Comparison of ENCODE assay signal across 9 mouse cellular contexts in genomic region chr13:28651810-28652209, GRCm38 (mm10).
A peak's percentile ranks its signal among the peaks of the same experiment; 100 is the strongest.
DNase-seq lines count a peak whose midpoint lies in the region; ATAC-seq lines count a peak whose summit lies in the region.
"Had no signal": no experiment of that assay in that cellular context is flagged by ENCODE, and none has a peak within 500 bp of the region (broad histone marks: within the 10 kb centered on the region; RNA-seq: fewer than 3 reads in every experiment).

No protein-coding gene starts in this region.

- no peaks in the 10 kb centered on the region for H3K36me3 ChIP-seq in midbrain, embryonic 13.5 days
- no peaks in the 10 kb centered on the region for H3K36me3 ChIP-seq in midbrain, embryonic 11.5 days (ENCODE audit: control insufficient read depth, insufficient read depth, low read length)
- H3K36me3 ChIP-seq in limb, embryonic 13.5 days: peaks cover 6% of the 10 kb centered on the region; the same call in 1 of the 2 replicates

- 0 out of 2 replicates have a peak, but pooled peaks cover 6% of the 10 kb centered on the region for H3K4me1 ChIP-seq in midbrain, embryonic 13.5 days (replicated peaks)
- no peaks in the 10 kb centered on the region for H3K4me1 ChIP-seq in midbrain, embryonic 11.5 days (ENCODE audit: control insufficient read depth, insufficient read depth, low read length)
- peaks cover 27% of the 10 kb centered on the region for H3K4me1 ChIP-seq in limb, embryonic 13.5 days

- 0 out of 2 replicates have a peak, but pooled peaks have one; percentile 48 for ATAC-seq in midbrain, embryonic 13.5 days
- no peak for ATAC-seq in midbrain, embryonic 11.5 days (ENCODE audit: low FRiP score)
- ATAC-seq in limb, embryonic 13.5 days (ENCODE audit: low FRiP score, low read depth): 0 out of 2 replicates have a peak, but pooled peaks have one; percentile 71

- no peaks in the 10 kb centered on the region for H3K9me3 ChIP-seq in midbrain, embryonic 13.5 days
- H3K9me3 ChIP-seq in midbrain, embryonic 11.5 days (ENCODE audit: control insufficient read depth, low read length): no peaks in the 10 kb centered on the region
- H3K9me3 ChIP-seq in limb, embryonic 13.5 days: no peaks in the 10 kb centered on the region
- H3K9me3 ChIP-seq: megakaryocyte, embryonic 14.5 days had no signal

- 95% methylated on average over 2 of the region's 2 CpGs for WGBS in midbrain, embryonic 13.5 days
- 84% methylated on average over 2 of the region's 2 CpGs for WGBS in midbrain, embryonic 11.5 days
- 87% methylated on average over 2 of the region's 2 CpGs for WGBS in limb, embryonic 13.5 days

- H3K4me3 ChIP-seq in midbrain, embryonic 13.5 days (replicated peaks): no peak overlapping the region
- no peak overlapping the region for H3K4me3 ChIP-seq in midbrain, embryonic 11.5 days (ENCODE audit: low read depth, low read length)
- no peak overlapping the region for H3K4me3 ChIP-seq in limb, embryonic 13.5 days
- H3K4me3 ChIP-seq: megakaryocyte, embryonic 14.5 days had no signal

- H3K27ac ChIP-seq in midbrain, embryonic 13.5 days: no peak overlapping the region
- H3K27ac ChIP-seq in midbrain, embryonic 11.5 days (ENCODE audit: low read depth, low read length): no peak overlapping the region
- peak overlapping the region; percentile 52; the same call in 1 of the 2 replicates for H3K27ac ChIP-seq in limb, embryonic 13.5 days

- H3K9ac ChIP-seq in midbrain, embryonic 13.5 days (replicated peaks): no peak overlapping the region
- no peak overlapping the region for H3K9ac ChIP-seq in midbrain, embryonic 11.5 days (ENCODE audit: low read length)
- no peak overlapping the region for H3K9ac ChIP-seq in limb, embryonic 13.5 days

- DNase-seq in adrenal gland, adult (ENCODE audit: inconsistent age in 2 of 2, low spot score in 1 of 2): peak; percentile 5 to 60
- DNase-seq in adrenal gland, adult 18-20 months (ENCODE audit: low spot score in 2 of 2): no peak
- no peak for DNase-seq in midbrain, embryonic 11.5 days (ENCODE audit: low spot score, missing footprints)
- DNase-seq in heart, adult 9 months (ENCODE audit: low spot score in 2 of 2): peak; percentile 39 to 56
- no peak for DNase-seq in thymus, postnatal 4 days
- no peak for DNase-seq in spleen, adult 12 weeks (ENCODE audit: low spot score)

- H3K4me2 ChIP-seq in midbrain, embryonic 13.5 days (replicated peaks): no peak overlapping the region
- H3K4me2 ChIP-seq in midbrain, embryonic 11.5 days: no peak overlapping the region
- H3K4me2 ChIP-seq in limb, embryonic 13.5 days (replicated peaks): no peak overlapping the region

- no peaks in the 10 kb centered on the region for H3K27me3 ChIP-seq in midbrain, embryonic 13.5 days
- H3K27me3 ChIP-seq in midbrain, embryonic 11.5 days (ENCODE audit: control insufficient read depth, insufficient read depth, low read length): no peaks in the 10 kb centered on the region
- no peaks in the 10 kb centered on the region for H3K27me3 ChIP-seq in limb, embryonic 13.5 days
- H3K27me3 ChIP-seq: megakaryocyte, embryonic 14.5 days had no signal

Comparison
In these comparisons a context has a peak if more than half of its experiments do, and no peak if none do; other contexts are left out.
1. DNase-seq: peak in adrenal gland, adult (2 of 2) and heart, adult 9 months (2 of 2); none in adrenal gland, adult 18-20 months (0 of 2), midbrain, embryonic 11.5 days (single experiment), thymus, postnatal 4 days (single experiment) and spleen, adult 12 weeks (single experiment).